Mouse (Mus musculus) embryonic facial prominence, embryonic 12.5 days (tissue): Measurements from ENCODE around the gene Atg101. TPM values are rescaled to one million over a fixed set of nuclear protein-coding genes. Genes with fewer than 3 reads are reported as not detected.

ENCODE experiments used
- ATAC-seq: fragments of 200-750 bp; cut with Nextera tagmentation; 2 replicates; pipeline ENCODE4 v1.8.0; 2017; ENCODE audit not compliant: insufficient number of reproducible peaks, insufficient read depth, low FRiP score, low TSS enrichment
- H3K27ac ChIP-seq: fragments of 300-500 bp; sonication (generic); 2 replicates; pipeline ENCODE4 v1.5.1; 2016; ENCODE audit warnings: mild to moderate bottlenecking
- H3K27me3 ChIP-seq: fragments of 300-500 bp; sonication (generic); 2 replicates; pipeline ENCODE4 v1.6.1; 2016; ENCODE audit warnings: mild to moderate bottlenecking, moderate library complexity
- H3K36me3 ChIP-seq: fragments of 300-500 bp; sonication (generic); 2 replicates; pipeline ENCODE4 v1.6.1; 2016; ENCODE audit warnings: mild to moderate bottlenecking
- H3K4me1 ChIP-seq: fragments of 300-500 bp; sonication (generic); 2 replicates; pipeline ENCODE4 v1.6.1; 2016
- H3K4me2 ChIP-seq: fragments of 300-500 bp; sonication (generic); replicated peaks from 2 replicates; pipeline ENCODE4 v1.6.1; 2016; ENCODE audit warnings: mild to moderate bottlenecking, moderate library complexity
- H3K4me3 ChIP-seq: fragments of 300-500 bp; sonication (generic); 2 replicates; pipeline ENCODE4 v1.5.1; 2016; ENCODE audit warnings: mild to moderate bottlenecking
- H3K9ac ChIP-seq: fragments of 300-500 bp; sonication (generic); 2 replicates; pipeline ENCODE4 v1.6.1; 2016; ENCODE audit warnings: mild to moderate bottlenecking, moderate library complexity
- H3K9me3 ChIP-seq: fragments of 300-500 bp; sonication (generic); 2 replicates; pipeline ENCODE4 v1.6.1; 2016; ENCODE audit warnings: mild to moderate bottlenecking, moderate library complexity
- WGBS: fragments of 180-500 bp; shearing (Covaris S2); methylation state at CpG from one replicate; pipeline ENCODE4 v1.1.7; 2016; 5-methylcytosine and 5-hydroxymethylcytosine counted together
- polyA plus RNA-seq: library from polyadenylated mRNA; unstranded; fragments of >200 nt; fragmentation: Nextera tagmentation; extraction: Ambion mirVana; gene quantifications from 2 replicates; pipeline ENCODE4 v1.2.1, GENCODE M21; 2016

Gene Atg101
- polyA plus RNA-seq, 1 experiment from 2014 or later: 64.5 TPM

DNA sequence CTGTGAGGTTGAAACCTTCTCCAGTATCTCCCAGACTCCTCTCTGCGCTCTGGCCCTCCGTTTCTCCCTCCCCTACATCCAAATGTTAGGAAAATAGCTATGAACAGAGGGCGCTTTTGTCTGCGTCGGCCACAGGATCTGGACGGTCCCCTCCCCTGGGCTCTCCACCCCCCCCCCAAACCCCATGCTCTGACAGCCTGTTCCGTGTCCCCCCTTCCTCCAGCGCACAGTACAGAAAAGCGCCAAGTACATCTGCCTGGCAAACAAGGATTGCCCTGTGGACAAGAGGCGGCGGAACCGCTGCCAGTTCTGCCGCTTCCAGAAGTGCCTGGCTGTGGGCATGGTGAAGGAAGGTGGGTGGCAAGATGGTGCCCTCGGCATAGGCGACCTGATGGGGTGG is 12.6 kb upstream of the Atg101 start:
- no peak overlapping the region for H3K27ac ChIP-seq
- peaks cover 8% of the 10 kb centered on the region for H3K4me1 ChIP-seq
- WGBS: 73% methylated on average over 15 of the region's 15 CpGs
- H3K27me3 ChIP-seq: peaks cover 5% of the 10 kb centered on the region; the same call in 1 of the 2 replicates
- H3K4me3 ChIP-seq: no peak overlapping the region
- peaks cover 35% of the 10 kb centered on the region for H3K36me3 ChIP-seq
- ATAC-seq: no peak
- no peaks in the 10 kb centered on the region for H3K9me3 ChIP-seq
- no peak overlapping the region for H3K9ac ChIP-seq
- no peak overlapping the region for H3K4me2 ChIP-seq

DNA sequence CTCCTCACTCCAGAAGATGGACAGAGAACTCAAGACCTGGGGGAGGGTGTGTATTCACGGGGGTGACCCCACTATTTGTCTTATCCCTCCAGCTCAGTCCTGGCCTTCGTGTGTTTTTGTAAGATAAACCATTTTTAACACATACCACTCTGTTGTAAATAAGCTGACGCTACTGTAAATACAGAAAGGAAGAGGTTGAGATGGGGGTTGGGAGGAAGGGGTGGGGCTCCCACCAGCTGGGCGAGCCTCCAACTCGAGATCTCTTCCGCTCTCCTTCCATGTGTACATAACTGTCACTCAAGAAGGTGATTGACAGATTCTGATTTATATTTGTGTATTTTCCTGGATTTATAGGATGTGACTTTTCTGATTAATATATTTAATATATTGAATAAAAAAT is 9.7 kb upstream of the Atg101 start:
- 69% methylated on average over 6 of the region's 6 CpGs for WGBS
- Histone ChIP-seq H3K27ac (no peak overlapping the region), H3K4me1 (0 out of 2 replicates have a peak, but pooled peaks cover 4% of the 10 kb centered on the region), H3K4me2 (no peak overlapping the region), H3K4me3 (no peak overlapping the region), H3K9ac (no peak overlapping the region), H3K9me3 (no peaks in the 10 kb centered on the region), H3K27me3 (no peaks in the 10 kb centered on the region), H3K36me3 (peaks cover 35% of the 10 kb centered on the region)
- no peak for ATAC-seq

DNA sequence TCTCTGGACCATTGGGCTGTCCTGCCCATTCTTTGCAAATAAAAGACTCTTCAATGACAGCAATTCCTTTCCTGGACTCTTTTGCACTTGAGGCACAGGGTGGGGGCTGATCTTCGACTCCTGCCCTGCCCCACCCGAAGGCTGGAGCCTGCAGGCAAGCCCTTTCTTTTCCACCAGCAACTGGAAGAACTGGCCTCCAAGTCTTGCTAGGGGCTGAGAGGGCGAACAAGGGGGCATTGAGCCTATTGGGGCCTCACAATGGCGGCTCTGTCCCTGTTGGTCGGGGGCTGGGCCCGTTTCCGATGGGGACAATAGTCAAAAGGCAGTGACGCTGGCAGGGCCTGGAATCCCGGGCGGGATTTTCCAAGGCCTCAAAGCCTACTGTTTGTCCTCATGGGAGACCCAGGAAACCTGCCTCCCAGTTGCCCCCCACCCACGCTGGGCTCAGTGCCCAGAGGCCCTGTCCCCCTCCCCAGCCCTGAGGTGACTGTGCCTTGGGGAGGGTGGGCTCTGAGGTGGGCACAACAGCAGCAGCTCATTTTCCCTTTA is 6.6 kb upstream of the Atg101 start:
- Histone ChIP-seq H3K27me3 (no peaks in the 10 kb centered on the region), H3K4me2 (no peak overlapping the region), H3K27ac (0 out of 2 replicates have a peak overlapping the region, but pooled peaks have one; percentile 23), H3K36me3 (peaks cover 17% of the 10 kb centered on the region), H3K9ac (no peak overlapping the region), H3K9me3 (no peaks in the 10 kb centered on the region), H3K4me3 (no peak overlapping the region), H3K4me1 (0 out of 2 replicates have a peak, but pooled peaks cover 4% of the 10 kb centered on the region)
- no peak for ATAC-seq
- 26% methylated on average over 11 of the region's 11 CpGs for WGBS

DNA sequence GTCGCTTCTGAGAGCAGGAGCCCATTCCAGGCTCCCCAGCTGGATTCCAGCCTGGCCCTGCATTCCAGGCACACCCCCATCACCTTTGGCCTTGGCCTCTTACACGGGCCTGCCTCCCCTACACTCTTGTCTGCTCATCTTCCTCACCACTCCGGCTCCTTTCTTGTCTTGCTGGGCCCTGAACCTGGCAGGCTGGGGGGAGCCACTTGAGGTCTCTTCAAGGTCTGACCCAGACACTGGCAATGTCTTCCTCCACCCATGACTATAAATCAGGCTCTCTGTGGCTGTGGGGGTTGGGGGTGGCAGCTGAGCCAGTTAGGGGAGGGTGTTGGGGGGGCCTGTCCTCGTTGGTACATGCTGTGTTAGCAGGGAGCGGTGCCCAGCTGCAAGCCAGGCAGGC is 5.5 kb upstream of the Atg101 start:
- WGBS: 45% methylated on average over 5 of the region's 5 CpGs
- Histone ChIP-seq H3K4me1 (0 out of 2 replicates have a peak, but pooled peaks cover 7% of the 10 kb centered on the region), H3K27ac (no peak overlapping the region), H3K9ac (no peak overlapping the region), H3K4me3 (no peak overlapping the region), H3K4me2 (no peak overlapping the region), H3K36me3 (0 out of 2 replicates have a peak, but pooled peaks cover 7% of the 10 kb centered on the region), H3K27me3 (no peaks in the 10 kb centered on the region), H3K9me3 (no peaks in the 10 kb centered on the region)
- ATAC-seq: no peak

DNA sequence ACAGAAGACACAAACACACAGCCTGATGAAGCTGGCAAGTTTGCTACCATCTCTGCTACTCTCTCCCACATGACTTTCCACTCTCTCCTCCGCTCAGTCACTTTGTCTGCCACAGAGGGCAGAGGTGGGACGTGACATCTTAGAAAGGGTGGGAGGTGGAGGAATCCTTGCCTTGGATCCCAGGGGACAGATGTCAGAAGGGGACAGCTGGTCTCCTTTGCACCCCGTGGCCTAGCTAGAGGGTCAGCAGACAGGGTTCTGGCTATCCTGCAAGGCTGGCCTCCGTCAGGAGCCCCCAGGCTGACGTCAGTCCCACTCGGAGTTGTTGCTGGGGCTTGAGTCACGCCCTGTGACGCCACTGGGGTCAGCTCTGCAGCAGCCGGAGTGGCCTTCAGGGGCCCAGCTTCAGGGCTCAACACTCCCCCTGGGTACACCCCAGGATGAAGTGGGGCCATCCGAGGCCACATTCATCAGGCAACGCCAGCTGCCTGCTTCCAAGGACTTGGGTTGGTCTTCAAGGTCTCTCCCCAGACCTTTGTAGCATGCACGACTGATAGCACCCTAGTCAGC is 4.6 kb upstream of the Atg101 start:
- no peaks in the 10 kb centered on the region for H3K36me3 ChIP-seq
- no peak overlapping the region for H3K9ac ChIP-seq
- H3K4me1 ChIP-seq: 0 out of 2 replicates have a peak, but pooled peaks cover 7% of the 10 kb centered on the region
- no peak overlapping the region for H3K4me2 ChIP-seq
- H3K4me3 ChIP-seq: no peak overlapping the region
- H3K27me3 ChIP-seq: no peaks in the 10 kb centered on the region
- no peak overlapping the region for H3K27ac ChIP-seq
- ATAC-seq: no peak
- H3K9me3 ChIP-seq: no peaks in the 10 kb centered on the region
- WGBS: 62% methylated on average over 12 of the region's 12 CpGs

DNA sequence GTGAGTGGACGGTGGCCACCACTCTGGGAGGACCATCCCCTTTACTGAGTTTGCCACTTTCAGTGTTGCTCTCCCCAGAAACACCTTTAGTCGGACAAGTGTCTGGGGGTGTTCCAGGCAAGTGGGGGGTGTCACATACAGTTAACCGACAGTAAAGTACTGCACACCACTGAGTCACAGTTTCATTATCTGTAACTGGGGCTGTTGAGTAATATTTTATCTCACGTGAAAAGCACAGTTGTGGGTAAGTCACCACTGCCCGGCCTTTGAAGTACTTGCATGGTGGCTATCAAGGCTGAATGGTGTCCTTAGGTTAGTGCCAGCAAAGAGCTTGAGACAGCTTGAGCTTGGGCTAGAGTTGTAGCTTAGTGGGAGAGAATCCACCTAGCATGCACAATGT is 1.6 kb upstream of the Atg101 start:
- WGBS: 85% methylated on average over 5 of the region's 5 CpGs
- H3K4me3 ChIP-seq: no peak overlapping the region
- peaks cover 15% of the 10 kb centered on the region for H3K4me1 ChIP-seq
- ATAC-seq: no peak
- H3K9ac ChIP-seq: no peak overlapping the region
- H3K27ac ChIP-seq: no peak overlapping the region
- peaks cover 11% of the 10 kb centered on the region for H3K36me3 ChIP-seq
- no peaks in the 10 kb centered on the region for H3K9me3 ChIP-seq
- H3K4me2 ChIP-seq: no peak overlapping the region
- no peaks in the 10 kb centered on the region for H3K27me3 ChIP-seq

DNA sequence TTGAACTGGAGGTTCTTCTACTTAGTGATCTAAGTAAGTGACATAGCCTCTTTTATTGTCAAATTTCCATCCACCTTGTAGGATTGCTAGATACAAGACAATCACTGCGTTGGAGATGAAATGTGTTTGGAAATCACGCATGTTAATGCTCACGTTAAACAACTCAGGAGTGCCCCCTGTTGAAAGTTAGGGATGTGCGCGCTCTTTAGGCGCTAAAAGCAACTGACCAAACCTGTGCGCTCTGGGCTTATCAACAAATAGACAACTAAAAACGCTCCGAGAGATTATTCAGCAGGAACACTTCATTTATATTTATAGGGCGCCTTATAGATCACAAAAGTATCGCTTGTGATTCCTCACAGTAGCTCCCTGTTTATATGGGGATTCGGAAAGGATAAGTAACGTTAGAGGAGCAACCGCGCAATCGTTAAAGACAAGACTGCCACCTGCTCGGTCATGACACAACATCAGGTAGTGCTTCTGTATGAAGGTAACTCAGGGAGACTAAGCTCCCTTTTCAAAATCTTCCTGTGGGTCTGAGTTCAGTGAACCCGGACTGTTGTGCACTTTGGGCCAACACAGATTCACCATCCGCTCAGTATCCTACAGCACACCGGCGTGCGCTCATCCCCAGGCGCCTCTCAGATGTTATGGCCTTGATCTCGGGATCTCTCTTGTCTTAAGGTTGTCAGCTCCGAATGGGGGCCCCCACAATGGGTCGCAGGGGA is 725 bp upstream of the Atg101 start:
- Histone ChIP-seq H3K9me3 (no peaks in the 10 kb centered on the region), H3K4me2 (peak overlapping the region; percentile 88), H3K9ac (peak overlapping the region; percentile 85; the same call in 1 of the 2 replicates), H3K4me1 (peaks cover 15% of the 10 kb centered on the region), H3K27ac (peak overlapping the region; percentile 63; the same call in 1 of the 2 replicates), H3K27me3 (no peaks in the 10 kb centered on the region), H3K4me3 (peak overlapping the region; percentile 89), H3K36me3 (peaks cover 16% of the 10 kb centered on the region)
- ATAC-seq: no peak; the same call in 1 of the 2 replicates
- 2% methylated on average over 26 of the region's 26 CpGs for WGBS

DNA sequence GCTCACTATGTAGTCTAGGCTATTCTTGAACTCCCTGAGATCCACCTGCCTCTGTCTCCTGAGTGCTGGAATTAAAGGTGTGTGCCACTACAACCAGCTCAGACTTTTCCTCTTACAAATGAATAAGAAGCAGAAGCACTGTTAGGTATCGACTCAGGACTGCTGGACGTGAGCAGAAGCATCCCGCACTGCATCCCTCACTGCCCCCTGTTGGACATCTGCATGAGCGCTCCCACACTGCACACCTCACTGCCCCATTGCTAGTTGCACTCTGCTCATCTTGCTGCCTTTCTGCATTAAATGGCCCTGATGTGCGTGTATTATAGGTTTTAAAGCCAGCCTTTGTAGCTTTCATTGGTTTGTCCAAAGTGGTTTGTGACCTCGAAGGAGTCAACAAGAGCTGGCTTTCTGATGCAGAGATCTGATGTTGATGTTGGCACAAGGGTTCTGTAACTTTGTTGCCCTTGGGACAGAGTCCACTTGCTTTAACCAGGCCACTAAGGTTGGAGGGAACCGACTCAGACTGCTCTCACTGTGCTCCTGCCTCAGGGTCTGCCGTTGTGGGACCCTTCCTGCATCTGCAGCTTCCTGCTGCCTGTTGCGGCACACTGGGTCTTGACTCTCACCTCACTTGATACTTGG is 2.2 kb downstream of the Atg101 start:
- Histone ChIP-seq H3K27me3 (no peaks in the 10 kb centered on the region), H3K4me3 (no peak overlapping the region), H3K4me1 (peaks cover 12% of the 10 kb centered on the region), H3K9ac (no peak overlapping the region), H3K4me2 (no peak overlapping the region), H3K9me3 (no peaks in the 10 kb centered on the region), H3K27ac (no peak overlapping the region), H3K36me3 (peaks cover 45% of the 10 kb centered on the region)
- WGBS: 64% methylated on average over 9 of the region's 9 CpGs
- no peak for ATAC-seq

DNA sequence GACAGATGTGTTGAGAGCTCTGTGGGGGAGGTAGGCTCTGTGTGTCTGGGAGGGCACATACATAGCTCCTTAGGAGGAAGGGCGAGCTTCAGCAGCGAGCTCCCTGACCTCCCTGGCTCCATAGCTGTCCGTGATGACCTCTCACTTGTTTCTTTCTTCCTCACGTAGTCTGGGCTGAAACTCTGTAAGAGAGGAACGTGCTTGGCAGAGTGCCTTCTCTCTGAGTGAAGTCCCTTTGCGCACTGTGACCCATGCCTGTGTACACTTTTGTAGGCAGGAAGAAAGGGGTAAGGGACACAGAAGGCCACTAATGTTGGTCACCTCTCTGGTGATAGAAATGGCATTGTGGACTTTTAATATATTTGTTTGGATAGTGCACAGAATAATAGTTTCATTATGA is 3.3 kb downstream of the Atg101 start:
- Histone ChIP-seq H3K4me2 (no peak overlapping the region), H3K4me1 (peaks cover 12% of the 10 kb centered on the region), H3K4me3 (no peak overlapping the region), H3K27ac (no peak overlapping the region), H3K9me3 (no peaks in the 10 kb centered on the region), H3K27me3 (no peaks in the 10 kb centered on the region), H3K36me3 (peaks cover 55% of the 10 kb centered on the region), H3K9ac (no peak overlapping the region)
- WGBS: 90% methylated on average over 6 of the region's 6 CpGs
- ATAC-seq: no peak

DNA sequence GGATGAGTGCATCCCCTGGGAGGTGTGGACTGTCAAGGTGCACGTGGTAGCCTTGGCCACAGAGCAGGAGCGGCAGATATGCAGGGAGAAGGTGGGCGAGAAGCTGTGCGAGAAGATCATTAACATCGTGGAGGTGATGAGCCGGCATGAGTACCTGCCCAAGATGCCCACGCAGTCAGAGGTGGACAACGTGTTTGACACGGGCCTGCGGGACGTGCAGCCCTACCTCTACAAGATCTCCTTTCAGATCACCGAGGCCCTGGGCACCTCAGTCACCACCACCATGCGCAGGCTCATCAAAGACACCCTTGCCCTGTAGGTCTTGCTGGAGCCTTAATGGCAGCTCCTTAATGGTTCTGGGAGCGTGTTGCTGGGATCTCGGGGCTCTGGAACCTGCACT is 6.3 kb downstream of the Atg101 start:
- Histone ChIP-seq H3K27me3 (no peaks in the 10 kb centered on the region), H3K9me3 (no peaks in the 10 kb centered on the region), H3K27ac (no peak overlapping the region), H3K4me3 (no peak overlapping the region), H3K9ac (no peak overlapping the region), H3K36me3 (peaks cover 55% of the 10 kb centered on the region), H3K4me2 (no peak overlapping the region), H3K4me1 (peaks cover 13% of the 10 kb centered on the region)
- no peak for ATAC-seq
- 94% methylated on average over 15 of the region's 15 CpGs for WGBS

DNA sequence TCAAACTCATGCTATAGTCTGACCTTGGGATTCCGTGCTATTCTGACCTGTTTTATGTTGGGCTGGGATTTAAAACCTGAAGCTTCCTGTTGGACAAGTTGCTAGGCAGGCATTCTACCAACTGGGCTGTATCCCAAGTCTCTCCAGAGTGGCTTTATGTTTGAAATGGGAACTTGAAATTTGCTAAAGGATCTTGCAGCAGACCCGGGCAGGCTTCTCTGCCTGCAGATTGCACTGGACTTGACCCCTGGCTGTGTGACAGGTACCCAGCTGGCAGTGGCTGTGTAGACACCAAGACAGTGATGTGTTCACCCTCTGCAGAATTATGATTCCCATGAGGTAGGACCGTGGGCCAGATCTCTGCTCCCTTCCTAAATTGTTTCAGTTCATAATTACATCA is 7.9 kb downstream of the Atg101 start:
- Histone ChIP-seq H3K9me3 (no peaks in the 10 kb centered on the region), H3K36me3 (peaks cover 48% of the 10 kb centered on the region), H3K4me2 (no peak overlapping the region), H3K9ac (no peak overlapping the region), H3K4me1 (0 out of 2 replicates have a peak, but pooled peaks cover 12% of the 10 kb centered on the region), H3K4me3 (no peak overlapping the region), H3K27me3 (no peaks in the 10 kb centered on the region), H3K27ac (no peak overlapping the region)
- WGBS: 90% methylated on average over 3 of the region's 3 CpGs
- ATAC-seq: no peak
